Mouse (Mus musculus) heart, postnatal 14 days (tissue): ENCODE measurements at regions not wholly inside any gene's neighbourhood (a gene's known extent, or its start where the extent isn't known, plus 50 kb on each side); places are given as distances from the start of the nearest gene placed in this dataset.

ENCODE experiments used
- DNase-seq, 2 experiments: peaks; one replicate each; pipeline ENCODE4 v3.0.0; 2021 to 2022
- intact Hi-C: fragments of 180-260 bp; cut with DNase I; formaldehyde crosslinking; loops from one replicate; pipeline ENCODE4 v1.15.1; 2025

GRCm38 (mm10) chr1:150043061-150043460 is 56.8 kb upstream of the Ptgs2 start:
- intact Hi-C loops, result no loop called here

GRCm38 (mm10) chr1:150041591-150041990 is 58.2 kb upstream of the Ptgs2 start:
- intact Hi-C loops, result no loop called here
- DNase-seq, result no peak

More at GRCm38 (mm10) chr1:150043061-150043460, 56.8 kb upstream of the Ptgs2 start:
- no peak for DNase-seq

GRCm38 (mm10) chr1:150033729-150034128 is 66.1 kb upstream of the Ptgs2 start:
- intact Hi-C loops, result no loop called here
- DNase-seq, result no peak

DNA sequence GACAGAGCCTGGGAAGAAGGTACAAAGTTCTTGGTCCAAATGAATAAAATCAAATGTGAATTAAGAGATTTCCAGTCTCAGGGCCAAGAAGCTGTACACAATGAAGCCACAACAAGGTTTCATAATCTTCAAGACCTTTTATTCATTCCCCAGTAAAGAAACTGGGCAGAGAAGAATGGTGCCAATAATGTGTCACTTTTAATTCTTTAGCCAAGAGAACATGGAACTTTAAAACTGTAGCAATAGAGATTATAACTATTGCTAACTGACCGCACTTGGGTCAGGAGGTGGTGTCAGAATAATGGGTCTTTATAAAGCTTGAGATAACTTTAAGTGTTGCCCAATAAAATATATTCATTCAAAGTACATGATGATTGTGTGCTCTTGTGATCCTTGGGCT is 68.1 kb upstream of the Ptgs2 start:
- intact Hi-C loops, result no loop called here
- no peak for DNase-seq

GRCm38 (mm10) chr1:150027265-150027664 is 66.2 kb upstream of the Pla2g4a start:
- DNase-seq, result peak in 1 of 2 experiments; percentile 1
- intact Hi-C loops, result no loop called here

DNA sequence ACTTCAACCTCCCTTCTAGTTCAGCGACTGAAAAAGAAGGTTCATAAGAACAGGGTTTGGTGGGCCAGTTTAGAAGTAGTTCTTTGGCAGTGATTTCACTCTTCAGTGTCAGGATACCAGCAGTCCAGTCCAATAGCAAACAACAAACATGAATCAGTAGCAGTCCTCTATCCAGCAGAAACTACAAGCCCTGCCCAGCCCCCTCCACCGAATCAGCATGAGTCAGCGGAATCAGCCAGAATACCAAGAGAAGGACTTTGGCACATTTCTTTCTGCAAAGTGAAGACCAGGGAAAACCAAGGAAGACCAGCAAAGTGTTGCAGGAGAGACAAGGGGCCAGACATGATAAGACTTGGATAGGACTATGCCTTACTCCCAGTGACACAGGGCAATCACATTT is 65.1 kb upstream of the Pla2g4a start:
- DNase-seq, result no peak
- intact Hi-C loops, result no loop called here

- intact Hi-C loops, result no loop called here
- no peak for DNase-seq
Measured at GRCm38 (mm10) chr1:150015201-150015600, 54.1 kb upstream of the Pla2g4a start.

DNA sequence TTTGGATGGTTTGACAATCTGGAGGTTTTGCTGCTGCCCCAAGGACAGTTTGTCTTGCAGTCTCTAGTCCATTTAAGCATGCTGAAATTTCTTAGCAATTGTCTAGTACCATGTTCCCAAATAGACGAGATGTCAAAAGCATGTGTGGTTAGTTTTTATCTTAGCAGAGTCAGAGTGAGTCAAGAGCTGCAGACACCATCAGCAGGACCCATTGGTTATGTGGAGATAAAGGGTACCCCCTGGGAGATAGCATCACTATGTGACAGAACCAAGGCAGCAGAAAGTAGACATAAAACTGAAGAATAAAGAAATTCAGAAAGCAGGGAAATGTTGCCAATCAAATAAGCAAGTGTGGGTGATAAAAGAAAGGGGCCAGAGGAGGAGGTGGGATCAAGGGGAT is 51.4 kb upstream of the Pla2g4a start:
- intact Hi-C loops, result no loop called here
- DNase-seq, result no peak
